Mouse (Mus musculus) gastrocnemius, postnatal 4 days (tissue): ENCODE results near the gene Spty2d1. TPM values are rescaled to one million over a fixed set of nuclear protein-coding genes. Genes with fewer than 3 reads are reported as not detected.
"Not testable (repeated sequence)": the region's sequence is repeated elsewhere in the genome, so short reads cannot be mapped to it uniquely, and the experiment has no call there.

Source experiments
- DNase-seq, 2 experiments: peaks; one replicate each; pipeline ENCODE4 v3.0.0; 2021 to 2022; ENCODE audit warnings: low spot score in 2 of 2, mixed read lengths in 2 of 2
- long read RNA-seq, 2 experiments: library from polyadenylated mRNA; stranded (forward); transcript quantifications; one replicate each; pipeline ENCODE4 v2.0.0; 2021
- total RNA-seq, 2 experiments: library from RNA; stranded (reverse); gene quantifications; 2 replicates each; pipeline ENCODE4 v1.2.3; 2021

Spty2d1 gene
- 10 to 100 TPM; 18.2 to 20.7 TPM for total RNA-seq
- long read RNA-seq, experiment 1, full-length matches to known transcripts = 3 of 5 reads
- long read RNA-seq, experiment 1, partial matches to known transcripts = 1 of 5 reads
- long read RNA-seq, experiment 1, other reads (novel, unspliced or antisense) = 1 of 5 reads
- long read RNA-seq, experiment 2, full-length matches to known transcripts = 1 of 2 reads
- long read RNA-seq, experiment 2, partial matches to known transcripts = 0 of 2 reads
- long read RNA-seq, experiment 2, other reads (novel, unspliced or antisense) = 1 of 2 reads

GRCm38 (mm10) chr7:47008168-47008993 lies at the start of gene Spty2d1:
Gene Spty2d1, minus strand, starts transcription at chr7:47008411.
- DNase-seq = peak; percentile 97 to 99

GRCm38 (mm10) chr7:47056273-47056672 lies 48.1 kb upstream of the Spty2d1 start:
- no peak for DNase-seq

GRCm38 (mm10) chr7:47055744-47056143 lies 47.5 kb upstream of the Spty2d1 start:
- DNase-seq = no peak

GRCm38 (mm10) chr7:47054666-47055065 lies 46.5 kb upstream of the Spty2d1 start:
- no peak for DNase-seq

- no peak for DNase-seq
Measured at GRCm38 (mm10) chr7:47053287-47053686, 45.1 kb upstream of the Spty2d1 start.

GRCm38 (mm10) chr7:47052276-47052675 lies 44.1 kb upstream of the Spty2d1 start:
- peak in 1 of 2 experiments; percentile 57 for DNase-seq

- peak; percentile 47 to 74 for DNase-seq
Measured at GRCm38 (mm10) chr7:47051404-47052151, 43.4 kb upstream of the Spty2d1 start.

- DNase-seq = peak; percentile 23 to 54
Measured at GRCm38 (mm10) chr7:47050766-47051165, 42.6 kb upstream of the Spty2d1 start.

GRCm38 (mm10) chr7:47050366-47050765 lies 42.2 kb upstream of the Spty2d1 start, which contains the start of gene Tmem86a:
Gene Tmem86a, plus strand, starts transcription at chr7:47050601.
- peak; percentile 85 to 92 for DNase-seq

GRCm38 (mm10) chr7:47042823-47043490 lies 34.7 kb upstream of the Spty2d1 start:
- no peak for DNase-seq

GRCm38 (mm10) chr7:47042121-47042520 lies 33.9 kb upstream of the Spty2d1 start:
- no peak for DNase-seq

GRCm38 (mm10) chr7:47041706-47042105 lies 33.5 kb upstream of the Spty2d1 start:
- no peak for DNase-seq

GRCm38 (mm10) chr7:47035426-47035825 lies 27.2 kb upstream of the Spty2d1 start:
- DNase-seq = no peak

GRCm38 (mm10) chr7:47034785-47035384 lies 26.7 kb upstream of the Spty2d1 start:
- DNase-seq = no peak

- DNase-seq = no peak
Measured at GRCm38 (mm10) chr7:47031371-47031770, 23.2 kb upstream of the Spty2d1 start.

GRCm38 (mm10) chr7:47030517-47031193 lies 22.4 kb upstream of the Spty2d1 start:
- DNase-seq = no peak

- DNase-seq = no peak
Measured at GRCm38 (mm10) chr7:47027520-47027919, 19.3 kb upstream of the Spty2d1 start.

- DNase-seq = not testable (repeated sequence)
Measured at GRCm38 (mm10) chr7:47026899-47027298, 18.7 kb upstream of the Spty2d1 start.

- no peak for DNase-seq
Measured at GRCm38 (mm10) chr7:47025429-47025828, 17.2 kb upstream of the Spty2d1 start.

GRCm38 (mm10) chr7:47024454-47024853 lies 16.2 kb upstream of the Spty2d1 start:
- no peak for DNase-seq
